Mouse (Mus musculus) gastrocnemius, adult 18-20 months (tissue): ENCODE results near the gene Nap1l1. TPM values are rescaled to one million over a fixed set of nuclear protein-coding genes. Genes with fewer than 3 reads are reported as not detected.

ENCODE experiments used
- DNase-seq: peaks from one replicate; pipeline ENCODE4 v3.0.0; 2021; ENCODE audit warnings: low spot score
- total RNA-seq, 2 experiments: library from RNA; stranded (reverse); gene quantifications; 2 replicates each; pipeline ENCODE4 v1.2.3; 2021

The Nap1l1 gene
- total RNA-seq, 2 experiments from 2014 or later = 63.4 to 69.3 TPM

DNA sequence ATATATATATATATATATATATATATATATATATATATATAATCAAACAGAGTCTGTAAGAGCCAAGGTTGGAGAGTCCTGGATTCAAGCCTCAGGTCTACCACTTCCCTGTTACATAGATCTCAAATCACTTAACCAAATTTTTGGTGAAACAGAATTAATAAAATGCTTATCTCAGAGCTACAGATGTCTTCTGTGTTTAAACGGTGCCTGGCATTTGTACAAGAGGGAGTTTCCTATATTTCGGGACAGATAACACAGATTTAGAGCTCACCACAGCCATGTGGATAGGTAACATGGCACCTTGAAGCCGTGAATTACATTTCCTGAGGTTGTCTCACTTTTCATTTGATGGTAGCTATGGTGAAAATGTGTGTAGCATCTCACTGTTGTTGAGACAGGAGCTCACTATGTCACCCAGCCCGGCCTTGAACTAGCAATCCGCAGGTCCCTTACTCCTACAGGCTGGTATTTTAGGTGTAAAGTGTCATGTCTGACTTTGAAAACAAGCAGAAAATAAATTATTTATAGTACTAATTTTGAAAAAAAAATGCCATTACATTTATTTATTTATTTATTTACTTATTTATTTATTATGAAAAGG is 41.4 kb downstream of the Nap1l1 start:
- no peak for DNase-seq

DNA sequence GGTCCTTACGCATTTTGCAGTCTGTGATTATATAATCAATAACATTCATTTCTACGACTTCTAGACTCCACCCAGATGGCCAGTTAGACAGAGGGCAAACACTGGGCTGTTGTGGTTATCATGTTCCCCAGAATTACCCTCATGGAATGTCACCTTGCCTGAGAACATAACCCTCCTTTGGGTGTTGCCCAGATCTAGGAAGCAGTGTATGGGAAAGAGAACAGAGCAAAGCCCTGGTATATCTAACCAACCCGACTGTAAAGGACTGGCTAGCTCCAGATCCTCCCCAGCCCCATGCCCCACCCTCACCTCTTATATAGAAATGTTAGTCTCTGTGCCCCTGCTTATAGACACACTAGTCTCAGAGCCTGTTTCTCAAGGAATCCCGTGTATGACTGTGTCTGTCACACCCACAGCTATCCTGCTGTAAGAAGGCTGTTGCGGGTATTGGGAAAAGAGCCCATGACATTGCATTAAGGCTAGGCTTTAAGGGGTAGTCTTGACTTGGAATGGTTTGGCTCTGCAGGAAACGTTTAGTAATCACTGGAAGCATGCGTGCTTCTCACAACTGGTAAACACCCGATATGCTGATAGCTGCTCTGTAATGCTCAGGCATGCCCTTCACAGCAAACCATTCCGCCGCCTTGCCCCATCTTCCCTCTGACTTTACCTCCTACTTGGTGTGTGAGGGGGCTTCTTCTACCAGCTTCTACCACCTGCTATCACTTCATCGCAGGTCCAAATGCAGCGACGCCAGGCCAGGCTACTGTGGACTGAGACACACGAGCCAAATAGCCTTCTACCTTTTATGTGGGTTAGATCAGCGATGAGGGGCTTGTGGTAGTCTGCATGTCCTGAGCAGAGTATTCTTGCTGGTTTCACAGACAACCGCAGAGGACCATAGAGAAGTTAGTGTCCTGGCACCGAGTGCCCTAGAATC is 42.3 kb downstream of the Nap1l1 start:
- DNase-seq = no peak

DNA sequence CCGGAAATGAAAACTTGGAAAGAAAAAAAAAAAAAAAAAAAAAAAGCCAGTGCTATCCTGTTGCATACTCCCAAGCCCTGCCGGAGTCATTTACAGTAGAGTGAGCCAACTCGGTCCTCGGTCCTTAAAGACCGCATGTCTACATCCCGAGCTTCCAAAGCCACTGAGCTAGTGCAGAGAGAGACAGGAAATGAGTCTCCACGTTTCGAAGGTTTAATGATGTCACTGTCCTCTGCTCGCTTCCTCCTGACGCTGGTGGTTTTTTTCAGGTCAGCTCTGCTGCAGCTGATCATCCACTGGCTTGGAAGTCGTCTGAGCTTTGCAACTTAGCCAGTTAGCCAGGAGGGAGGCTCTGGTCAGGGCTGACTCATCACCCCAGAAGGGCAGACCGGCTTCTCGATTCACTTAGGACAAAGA is 43.2 kb downstream of the Nap1l1 start:
- peak; percentile 71 for DNase-seq

DNA sequence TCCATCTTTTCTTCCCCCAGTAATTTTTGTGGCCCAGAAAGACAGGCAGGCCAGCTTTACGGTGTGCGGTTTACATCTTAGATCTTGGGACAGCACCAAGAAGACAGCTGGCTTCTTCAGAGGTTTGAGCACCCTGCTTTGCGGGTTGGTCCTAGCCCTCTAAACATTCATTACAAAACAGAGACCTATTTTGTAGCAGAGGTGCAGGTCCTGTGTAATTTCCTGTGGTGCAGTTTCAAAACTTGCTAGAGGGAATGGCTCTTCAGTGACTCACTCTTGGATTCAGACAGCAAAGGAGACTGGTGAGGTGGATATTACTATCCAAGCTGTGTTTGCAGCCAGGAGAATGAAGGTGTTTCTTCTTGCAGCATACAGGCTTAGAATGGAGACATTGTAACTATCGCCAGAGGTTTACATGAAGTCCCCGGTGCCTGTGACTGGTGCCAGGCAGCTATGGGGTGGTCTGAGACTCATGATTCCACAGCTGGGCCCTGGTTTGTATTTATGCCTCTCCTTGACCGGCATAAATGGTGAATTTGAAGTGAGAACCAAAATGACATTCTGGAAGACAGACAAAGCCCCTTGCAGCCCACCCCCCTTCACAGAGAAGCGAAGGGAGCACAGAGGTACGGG is 43.9 kb downstream of the Nap1l1 start:
- no peak for DNase-seq

DNA sequence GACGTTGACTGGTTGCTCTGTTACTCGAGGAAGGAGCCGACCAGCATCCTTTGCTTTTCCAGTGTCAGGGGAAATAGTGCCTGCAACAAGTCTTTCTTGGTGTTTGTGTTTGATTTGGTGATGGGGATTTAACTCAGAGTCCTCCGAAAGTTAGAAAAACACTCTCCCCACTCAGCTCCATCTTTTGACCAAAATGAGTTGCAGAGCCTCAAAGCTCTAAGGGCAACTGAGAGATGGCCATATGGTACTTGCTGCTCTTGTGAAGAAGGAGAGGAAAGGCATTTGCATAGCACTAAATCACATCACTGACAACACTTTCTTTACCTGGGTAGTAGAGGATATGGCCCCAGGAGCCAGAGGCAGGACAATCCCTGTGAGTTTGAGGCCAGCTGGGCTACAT is 45.3 kb downstream of the Nap1l1 start:
- no peak for DNase-seq

DNA sequence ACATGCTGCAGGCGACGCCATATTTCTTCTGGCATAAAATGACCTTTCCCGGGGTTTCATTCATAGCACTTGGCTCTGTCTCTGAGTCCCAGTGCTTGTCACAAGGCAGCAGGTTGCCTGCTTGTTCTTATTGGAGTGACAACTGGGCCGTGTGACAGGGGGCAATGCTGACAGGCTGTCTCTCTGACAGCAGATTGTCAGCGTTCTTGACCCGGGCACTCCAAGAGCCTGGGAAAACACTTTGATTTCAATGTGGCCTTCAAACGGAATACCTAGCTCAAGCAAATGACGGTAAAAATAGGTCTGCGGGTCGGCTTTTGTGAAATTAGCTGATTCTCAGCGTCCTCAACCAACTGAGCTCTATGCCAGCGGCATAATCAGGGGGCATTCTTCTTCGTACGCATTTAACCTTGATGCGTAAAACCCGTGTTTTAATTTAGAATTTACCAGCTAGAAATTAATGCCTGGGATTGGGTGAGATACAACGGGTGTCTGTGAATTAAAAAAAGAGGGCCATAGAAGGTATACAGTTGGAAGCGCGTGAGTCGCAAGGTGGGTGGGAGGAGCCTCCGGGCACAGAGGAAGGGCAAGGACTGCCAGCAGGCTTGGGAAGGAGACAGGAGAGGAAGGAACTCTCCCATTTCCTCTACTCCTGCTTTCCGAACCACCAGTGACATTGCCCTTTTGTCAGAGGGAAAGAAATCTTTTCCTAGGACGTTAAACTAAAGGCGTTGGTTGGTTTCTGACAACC is 46.8 kb downstream of the Nap1l1 start:
- DNase-seq = no peak

DNA sequence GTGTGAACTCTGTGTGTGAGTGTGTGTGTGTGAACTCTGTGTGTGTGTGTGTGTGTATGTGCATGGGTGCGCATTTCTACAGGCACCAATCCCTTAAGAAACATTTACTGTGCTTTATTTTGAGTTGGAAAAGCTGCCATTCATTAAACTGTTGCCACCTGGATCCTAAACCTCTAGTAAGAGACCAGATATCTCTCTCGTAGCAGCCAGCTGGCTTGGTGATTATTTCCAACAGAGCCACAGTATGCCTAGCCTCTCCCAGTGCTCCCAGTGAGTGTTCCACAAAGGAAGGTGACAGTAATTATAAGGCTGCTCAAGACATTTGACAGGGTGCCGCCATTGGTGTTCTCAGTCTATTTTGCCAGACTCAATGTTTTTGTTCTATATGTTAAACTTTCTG is 47.6 kb downstream of the Nap1l1 start:
- DNase-seq = no peak

DNA sequence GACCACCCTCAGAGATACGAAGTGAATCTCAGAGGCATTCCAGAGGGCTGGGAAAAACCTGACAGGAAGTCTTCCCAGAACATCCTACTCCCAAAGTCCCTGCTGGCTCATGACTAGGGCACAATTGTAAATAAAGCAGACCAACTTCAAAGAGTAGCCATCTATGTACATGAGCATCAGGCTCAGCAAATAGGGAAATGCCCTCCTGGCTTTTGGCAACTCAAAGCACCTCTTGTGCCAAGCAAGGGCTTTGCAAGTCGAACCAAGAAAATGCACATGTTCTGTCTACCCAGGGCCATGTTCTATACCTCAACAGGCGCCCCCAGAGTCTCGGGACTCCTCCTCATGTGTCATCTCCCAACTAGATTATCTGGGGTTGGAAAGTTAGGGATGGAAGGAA is 48.6 kb downstream of the Nap1l1 start:
- DNase-seq = no peak

DNA sequence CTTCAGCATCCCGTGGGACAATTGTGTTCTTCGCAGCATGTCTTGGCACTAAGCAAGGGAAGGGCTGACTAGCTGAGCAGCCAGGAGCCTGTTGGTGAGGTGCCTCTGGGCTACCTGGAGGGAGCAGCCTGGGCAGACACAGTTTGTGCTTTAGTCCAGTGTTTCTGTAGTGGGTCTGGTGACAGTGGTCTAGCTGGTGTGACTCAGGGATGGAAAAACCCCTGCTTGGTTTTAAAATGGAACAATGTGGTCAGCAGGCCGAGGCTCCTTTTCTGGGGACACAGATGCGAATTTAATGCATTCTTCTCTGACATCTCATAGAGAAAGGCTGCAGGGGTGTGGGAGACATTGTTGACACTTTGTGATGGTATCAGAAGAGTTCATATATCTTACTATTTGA is 49.2 kb downstream of the Nap1l1 start:
- DNase-seq = no peak

DNA sequence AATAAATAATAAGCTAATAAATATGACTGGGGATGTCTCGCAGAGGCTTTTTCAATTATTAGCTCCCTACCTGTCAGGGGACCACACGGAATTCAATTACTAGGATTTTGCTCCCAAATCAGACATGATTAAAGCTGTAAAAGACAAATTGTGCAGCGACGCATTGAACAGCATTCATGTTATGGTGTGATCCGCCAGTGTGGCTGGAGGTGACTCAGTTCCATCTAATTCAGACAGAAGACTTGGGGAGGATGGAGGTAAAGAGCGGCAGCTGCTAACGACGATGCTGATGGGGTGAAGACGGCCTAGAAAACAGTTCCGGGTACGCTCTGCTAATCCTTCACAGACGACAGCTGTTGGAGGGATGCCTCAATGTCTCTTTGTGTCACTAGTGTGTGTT is 50.9 kb downstream of the Nap1l1 start:
- no peak for DNase-seq

DNA sequence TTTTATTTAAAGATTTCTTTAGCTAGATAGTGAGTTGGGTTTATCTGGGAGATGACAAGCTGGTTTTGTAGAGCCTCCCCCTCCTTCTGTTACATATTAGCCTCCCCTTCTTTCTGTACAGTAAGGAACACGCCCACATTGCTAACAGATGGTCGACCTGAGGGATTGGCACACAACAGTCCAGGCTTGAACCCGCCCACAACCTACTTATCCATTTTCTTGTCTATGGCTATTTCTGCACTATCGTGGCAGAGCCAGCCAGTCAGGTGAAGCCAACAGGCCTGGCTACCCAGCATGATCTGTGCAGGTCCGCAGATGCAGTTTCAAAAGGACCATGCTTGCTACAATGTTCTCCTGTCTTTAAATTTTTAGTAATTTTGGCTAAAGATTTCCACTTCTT is 54.0 kb downstream of the Nap1l1 start:
- no peak for DNase-seq

DNA sequence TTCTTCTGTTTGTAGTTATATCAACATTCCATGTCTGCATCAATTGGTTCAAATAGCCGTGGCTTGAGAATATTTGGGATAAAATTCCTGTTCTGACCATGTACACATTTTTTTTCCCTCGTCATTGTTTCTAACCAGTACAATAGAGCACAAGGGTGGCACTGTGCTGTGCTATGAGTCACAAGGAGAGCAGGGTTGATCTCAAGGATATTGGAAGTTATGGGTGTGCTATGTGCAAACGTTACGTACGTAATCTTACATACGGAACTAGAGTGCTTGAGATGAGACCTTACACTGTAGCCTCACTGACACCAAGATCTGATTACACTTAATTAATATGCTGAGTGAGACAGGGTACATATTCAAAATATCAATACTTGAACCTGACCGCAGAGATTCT is 54.6 kb downstream of the Nap1l1 start:
- no peak for DNase-seq

DNA sequence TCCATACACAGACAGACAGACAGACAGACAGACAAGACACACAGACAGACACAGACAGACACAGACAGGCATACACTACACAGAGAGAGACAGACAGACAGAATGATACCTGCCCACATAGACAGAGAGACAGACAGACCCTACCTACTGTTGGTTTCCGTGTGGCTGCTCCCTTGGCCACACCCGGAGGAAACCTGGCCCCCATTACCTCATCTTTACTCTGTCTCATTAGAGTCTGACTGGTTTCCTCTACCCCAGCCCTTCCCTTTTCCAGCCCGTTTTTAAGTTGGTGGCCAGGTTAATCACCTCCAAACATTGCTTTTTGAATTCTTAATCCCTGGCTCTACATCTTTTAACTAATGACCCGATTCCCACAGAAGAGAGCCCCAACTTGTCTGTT is 55.3 kb downstream of the Nap1l1 start:
- DNase-seq = no peak

DNA sequence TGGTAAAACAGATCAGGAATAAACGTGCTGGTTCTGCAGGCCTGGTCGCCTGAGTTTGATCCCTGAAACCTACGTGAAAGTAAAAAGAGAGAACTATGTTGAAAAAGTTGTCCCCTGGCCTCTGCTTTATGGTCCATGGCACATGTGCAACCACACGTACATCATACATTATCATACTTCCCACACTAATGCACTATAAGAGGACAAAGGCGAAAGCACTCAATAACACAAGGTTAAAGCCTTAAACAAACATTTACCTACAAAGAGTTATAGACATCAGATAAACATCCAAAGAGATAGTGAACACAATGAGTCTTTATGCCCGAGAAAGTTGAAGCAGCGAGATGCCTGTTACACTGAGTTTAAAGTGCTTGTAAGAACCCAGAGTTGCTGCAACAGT is 57.4 kb downstream of the Nap1l1 start:
- no peak for DNase-seq

DNA sequence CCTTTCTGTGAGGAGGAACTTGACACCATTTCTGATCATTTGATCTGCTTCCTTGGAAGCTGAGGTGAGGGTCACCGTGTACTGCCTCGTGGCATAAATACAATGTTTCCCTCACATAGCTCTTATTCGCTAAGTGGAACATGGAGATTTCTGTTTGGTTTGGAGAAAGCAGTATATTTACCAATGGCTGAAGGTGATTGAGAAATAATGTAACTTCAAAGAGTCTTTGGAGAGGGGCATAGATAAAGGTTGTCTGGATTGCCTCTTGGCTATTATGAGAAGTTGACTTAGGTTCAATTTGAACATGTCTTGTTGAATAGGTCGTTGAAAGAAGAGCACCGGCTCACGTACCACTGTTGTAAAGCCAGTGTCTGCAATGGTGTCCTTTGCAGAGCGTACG is 61.7 kb downstream of the Nap1l1 start:
- no peak for DNase-seq

DNA sequence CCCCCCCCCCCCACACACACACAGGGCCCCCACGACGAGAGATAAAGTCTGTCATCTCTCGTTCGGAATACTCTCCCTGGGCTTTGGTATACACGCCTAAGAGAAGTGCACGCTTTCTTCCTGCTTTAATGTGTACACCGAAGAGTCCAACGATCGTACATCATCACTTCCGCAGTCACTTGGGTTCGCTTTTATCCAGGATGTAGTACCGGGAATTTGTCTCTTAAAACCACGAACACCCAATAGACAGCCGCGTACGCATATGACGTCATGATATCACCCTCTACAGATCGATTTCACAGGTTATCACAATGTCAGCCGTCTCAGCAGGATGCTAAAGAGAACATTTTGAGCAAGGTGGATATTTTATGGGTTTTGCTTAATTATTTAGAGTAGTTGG is 64.4 kb downstream of the Nap1l1 start:
- DNase-seq = no peak

DNA sequence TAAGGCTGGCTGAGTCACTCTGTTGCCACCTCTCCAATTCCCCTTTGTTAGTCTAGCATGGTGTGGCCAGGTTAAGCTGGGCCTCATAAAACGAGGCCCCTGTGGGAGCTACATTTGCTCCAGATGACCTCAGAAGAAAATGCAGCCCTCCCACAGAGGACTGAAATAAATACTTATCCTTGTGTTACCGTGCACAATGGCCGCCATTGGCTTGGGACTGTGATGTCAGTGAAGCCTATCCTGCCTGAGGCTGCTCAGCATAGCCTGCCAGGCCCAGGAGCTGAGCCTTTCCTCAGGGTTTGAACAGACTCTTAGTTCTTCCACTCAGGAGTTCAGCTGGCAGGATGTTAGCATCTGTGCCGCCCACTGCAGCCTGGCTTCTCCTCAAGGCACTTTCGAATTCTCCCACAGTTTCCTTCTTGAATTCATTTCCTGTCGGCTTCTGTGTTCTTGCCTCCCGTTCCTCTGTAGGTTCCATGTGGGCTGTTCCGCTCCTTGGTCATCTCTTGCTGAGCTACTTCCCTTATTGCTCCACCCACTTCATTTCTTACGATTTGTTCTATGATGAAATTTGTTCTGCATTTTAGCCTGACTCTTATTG is 66.8 kb downstream of the Nap1l1 start:
- no peak for DNase-seq

DNA sequence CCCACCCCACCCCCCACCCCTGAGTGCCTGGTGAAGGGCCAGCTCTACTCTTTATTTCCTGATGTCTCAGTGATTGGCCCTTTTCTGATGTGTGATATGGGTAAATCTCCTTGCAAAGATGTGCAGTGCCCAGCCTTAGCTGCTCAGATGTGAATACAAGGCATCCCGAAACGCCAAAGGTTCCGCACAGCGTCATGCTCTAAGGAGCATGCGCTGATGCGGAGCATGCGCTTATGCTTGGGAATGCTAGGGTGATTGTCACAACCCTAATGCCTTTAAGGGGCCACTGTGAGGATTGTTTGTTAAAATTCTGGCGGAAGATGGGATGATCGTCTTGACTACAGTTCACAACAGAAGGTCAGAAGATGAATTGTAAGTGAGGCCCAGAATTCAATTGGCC is 67.7 kb downstream of the Nap1l1 start:
- no peak for DNase-seq

DNA sequence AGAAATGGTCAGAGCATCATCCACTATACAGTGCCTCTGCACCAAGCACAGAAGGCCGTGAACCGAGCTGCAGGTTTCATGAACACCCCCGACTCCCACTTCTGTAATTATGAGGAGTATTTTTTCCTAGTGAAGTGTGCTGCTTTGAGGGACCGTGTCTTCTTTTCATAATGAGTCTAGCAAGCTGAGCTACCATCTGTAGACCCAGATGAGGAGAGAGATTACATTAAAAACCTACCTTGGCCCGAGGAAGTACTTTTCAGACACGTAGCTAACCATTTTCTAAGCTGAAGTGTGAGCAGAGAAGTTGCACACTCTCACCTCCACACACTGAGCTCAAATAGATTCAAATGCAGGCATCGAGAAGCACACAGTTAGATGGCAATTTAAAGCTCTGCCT is 70.1 kb downstream of the Nap1l1 start:
- no peak for DNase-seq

DNA sequence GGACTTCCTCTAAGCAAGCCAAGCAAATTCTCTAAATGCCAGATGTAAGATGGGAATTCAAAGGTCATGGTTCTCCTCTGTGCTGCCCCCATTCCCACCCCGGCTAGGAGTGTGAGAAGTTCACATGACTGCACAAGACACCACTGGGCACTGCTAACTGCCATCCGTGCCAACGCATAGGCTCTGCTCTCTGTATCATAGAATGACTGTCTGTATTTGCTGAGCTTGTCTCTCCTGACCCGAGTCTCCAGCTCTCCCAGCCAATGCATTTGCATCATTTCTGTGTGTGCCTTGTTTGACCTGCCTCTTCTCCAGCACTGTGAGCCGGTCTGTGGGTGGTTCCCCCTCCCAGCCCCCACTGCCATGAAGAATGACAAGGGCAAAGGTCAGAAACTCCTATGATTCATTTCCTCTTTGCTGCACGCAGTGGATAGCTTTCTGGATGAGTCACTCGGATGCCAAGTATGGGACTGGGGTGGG is 70.8 kb downstream of the Nap1l1 start:
- peak; percentile 43 for DNase-seq

DNA sequence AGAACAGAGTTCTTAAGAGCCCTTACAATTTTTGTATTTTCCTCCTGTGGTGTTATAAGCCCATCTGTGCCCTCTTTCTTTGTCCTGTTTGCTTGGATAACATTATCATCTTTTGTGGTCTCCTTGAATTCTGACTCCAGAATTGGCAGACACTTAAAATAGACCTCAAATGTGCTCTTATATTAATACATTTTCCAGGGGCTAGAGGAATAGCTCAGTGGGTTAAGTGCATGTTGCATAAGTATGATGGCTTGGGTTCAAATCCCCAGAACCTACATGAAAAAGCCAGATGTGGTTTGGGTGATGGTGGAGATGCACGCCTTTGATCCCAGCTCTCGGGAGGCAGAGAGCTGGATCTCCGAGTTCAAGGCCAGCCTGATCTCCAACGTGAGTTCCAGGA is 71.3 kb downstream of the Nap1l1 start:
- no peak for DNase-seq
